Mouse (Mus musculus) urinary bladder, adult 18-20 months (tissue): ENCODE measurements around the gene Xirp1.
"Not testable (repeated sequence)": the region's sequence is repeated elsewhere in the genome, so short reads cannot be mapped to it uniquely, and the experiment has no call there.

Source experiments
- DNase-seq, 2 experiments: peaks; one replicate each; pipeline ENCODE4 v3.0.0; 2022; ENCODE audit warnings: low spot score in 2 of 2, mixed read lengths in 2 of 2

The Xirp1 gene

GRCm38 (mm10) chr9:120020285-120020890 lies 3.0 kb downstream of the Xirp1 start:
- peak in 1 of 2 experiments; percentile 54 for DNase-seq

DNA sequence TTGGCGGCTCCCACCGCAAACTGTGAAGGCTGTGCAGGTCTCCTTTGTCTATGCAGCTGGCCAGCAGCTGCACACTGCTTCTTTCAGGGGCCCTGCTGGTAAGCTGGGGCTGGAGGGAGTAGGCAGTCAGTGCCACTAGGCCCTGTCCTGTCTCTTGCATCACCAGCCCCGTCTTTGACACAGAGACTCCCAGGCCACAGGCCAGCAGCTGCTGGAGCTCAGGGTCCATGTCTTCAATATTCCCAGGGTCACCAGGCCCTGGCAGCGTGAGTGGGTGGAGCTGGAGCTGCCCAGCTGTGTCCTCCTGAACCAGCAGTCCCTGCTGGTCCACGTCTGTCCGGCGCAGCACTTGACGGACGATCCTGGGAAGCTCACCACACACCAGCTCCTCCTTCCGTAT lies 6.4 kb downstream of the Xirp1 start:
- DNase-seq = no peak

- DNase-seq = no peak
These were observed 8.6 kb downstream of the Xirp1 start for GRCm38 (mm10) chr9:120014828-120015227.

DNA sequence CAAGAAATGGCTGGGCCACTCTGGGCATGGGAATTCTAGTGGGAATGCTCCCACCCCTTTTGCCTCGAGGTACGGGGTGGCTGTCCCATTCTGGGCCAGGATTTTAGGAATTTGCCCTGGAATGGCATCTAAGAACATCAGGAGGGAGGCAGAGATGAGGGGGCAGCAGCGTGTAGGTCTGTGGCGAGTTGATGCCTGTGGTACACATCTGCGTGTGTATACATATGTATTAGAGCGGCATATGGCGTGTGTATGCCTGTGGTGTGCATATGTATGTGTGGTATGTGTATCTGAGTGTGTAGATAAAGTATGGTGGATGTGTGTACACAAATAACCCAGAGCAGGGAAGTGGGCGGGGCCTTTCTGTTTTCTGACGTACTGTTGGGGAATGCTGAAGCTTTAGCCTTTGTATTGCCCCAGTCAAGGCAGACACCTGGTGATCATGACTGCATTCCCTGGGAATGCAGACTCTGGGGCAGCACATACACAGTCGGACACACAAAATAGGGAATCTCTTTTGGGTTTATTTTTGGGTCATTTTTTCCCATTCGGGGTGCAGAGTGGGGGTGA lies 10.1 kb downstream of the Xirp1 start:
- no peak for DNase-seq

- no peak for DNase-seq
These were observed 10.6 kb downstream of the Xirp1 start for GRCm38 (mm10) chr9:120012781-120013180.

- not testable (repeated sequence) for DNase-seq
These were observed 11.2 kb downstream of the Xirp1 start for GRCm38 (mm10) chr9:120012161-120012560.

DNA sequence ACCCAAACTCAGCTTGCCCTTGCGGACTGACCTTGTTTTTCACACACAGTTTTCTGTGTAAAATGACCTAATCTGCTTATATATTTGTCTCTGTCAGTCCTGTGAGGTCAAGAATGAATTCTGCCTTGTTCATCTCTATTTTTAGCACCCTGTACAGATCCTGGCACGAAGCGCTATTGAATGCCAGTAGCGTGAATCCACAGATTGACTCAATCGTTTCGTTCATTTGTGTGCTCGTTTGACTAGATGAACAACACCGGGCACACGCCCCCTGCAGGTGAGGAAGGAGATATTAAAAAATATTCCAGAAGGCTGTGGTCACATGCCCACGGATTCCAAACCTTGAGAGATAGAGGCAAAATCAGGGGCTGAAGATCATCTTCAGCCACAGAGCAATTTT lies 11.9 kb downstream of the Xirp1 start:
- peak in 1 of 2 experiments; percentile 64 for DNase-seq

DNA sequence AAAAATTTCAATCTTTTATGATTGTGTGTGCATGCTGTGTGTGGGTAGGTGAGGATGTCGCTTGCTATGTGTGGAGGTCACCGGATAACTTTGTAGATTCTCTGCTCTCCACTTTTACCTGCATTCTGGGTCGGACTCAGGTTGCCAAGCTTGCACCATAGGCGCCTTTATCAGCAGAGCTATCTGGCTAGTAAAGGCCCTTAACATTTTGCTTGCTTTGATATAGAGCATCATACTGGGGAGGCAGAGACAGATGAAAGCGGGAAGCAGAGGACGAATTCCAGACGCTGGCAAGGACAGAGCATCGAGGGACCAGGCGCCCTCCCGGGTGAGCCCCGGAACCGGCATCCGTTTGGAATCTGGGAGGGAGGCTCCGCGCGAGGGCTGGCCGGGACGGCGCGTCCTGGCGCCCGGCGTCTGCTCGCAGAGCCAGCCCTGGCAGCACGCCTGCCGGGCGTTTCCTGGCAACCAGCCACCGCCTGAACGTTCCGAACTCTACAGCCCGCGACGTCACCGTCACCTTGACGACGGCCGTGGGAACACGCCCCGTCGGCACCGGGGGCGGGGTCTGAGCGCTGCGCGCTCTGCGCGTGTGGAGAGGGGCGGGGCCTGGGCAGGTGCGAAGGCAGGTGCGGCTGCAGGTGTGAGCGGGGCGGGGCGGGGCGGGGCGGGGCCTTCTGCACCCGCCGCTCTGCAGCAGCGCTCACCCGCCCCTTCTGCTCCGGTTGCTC lies 12.5 kb downstream of the Xirp1 start:
- DNase-seq = peak; percentile 98

- DNase-seq = no peak
These were observed 13.5 kb downstream of the Xirp1 start for GRCm38 (mm10) chr9:120009871-120010270.

- no peak for DNase-seq
These were observed 14.1 kb downstream of the Xirp1 start for GRCm38 (mm10) chr9:120009226-120009841.

GRCm38 (mm10) chr9:120007833-120008232 lies 15.6 kb downstream of the Xirp1 start:
- DNase-seq = no peak

GRCm38 (mm10) chr9:120005936-120006335 lies 17.5 kb downstream of the Xirp1 start:
- no peak for DNase-seq

DNA sequence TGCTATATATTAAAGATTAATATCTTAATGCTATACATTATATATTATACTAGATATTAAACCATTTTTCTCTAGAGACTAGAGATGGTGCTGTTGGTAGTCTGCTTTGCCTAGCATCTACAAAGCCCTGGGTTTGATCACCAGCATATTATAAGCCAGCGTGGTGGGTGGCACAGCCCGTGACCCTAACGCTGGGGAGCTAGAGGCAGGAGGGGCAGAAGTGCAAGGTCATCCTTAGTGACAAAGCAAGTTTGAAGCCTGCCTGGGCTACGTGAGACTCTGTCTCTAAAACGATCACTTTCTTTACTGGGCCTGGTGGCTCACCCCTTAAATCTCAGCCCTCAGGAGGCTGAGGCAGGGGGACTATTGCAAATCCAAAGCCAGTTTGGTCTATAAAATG lies 20.5 kb downstream of the Xirp1 start:
- DNase-seq = no peak

- peak; percentile 82 to 87 for DNase-seq
These were observed 21.3 kb downstream of the Xirp1 start for GRCm38 (mm10) chr9:120001945-120002725.

DNA sequence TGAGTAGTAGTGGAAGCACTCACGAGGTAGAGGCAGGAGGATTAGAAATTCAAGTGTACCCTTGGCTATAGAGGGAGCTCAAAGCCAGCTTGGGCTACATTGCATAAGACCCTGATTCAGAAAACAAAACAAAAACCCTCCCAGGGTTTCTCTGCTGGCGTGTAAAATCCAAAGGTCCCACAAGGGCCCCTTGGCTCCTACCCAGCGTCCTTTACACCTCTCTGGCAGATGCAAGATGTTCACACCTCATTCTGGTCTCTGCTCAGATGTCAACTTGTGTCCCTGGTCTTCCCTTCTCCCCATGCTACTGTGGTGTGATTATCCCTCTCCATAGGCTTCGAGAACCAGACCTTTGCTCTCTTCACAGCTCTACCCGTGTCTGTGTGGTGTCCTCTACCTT lies 22.6 kb downstream of the Xirp1 start:
- DNase-seq = no peak

DNA sequence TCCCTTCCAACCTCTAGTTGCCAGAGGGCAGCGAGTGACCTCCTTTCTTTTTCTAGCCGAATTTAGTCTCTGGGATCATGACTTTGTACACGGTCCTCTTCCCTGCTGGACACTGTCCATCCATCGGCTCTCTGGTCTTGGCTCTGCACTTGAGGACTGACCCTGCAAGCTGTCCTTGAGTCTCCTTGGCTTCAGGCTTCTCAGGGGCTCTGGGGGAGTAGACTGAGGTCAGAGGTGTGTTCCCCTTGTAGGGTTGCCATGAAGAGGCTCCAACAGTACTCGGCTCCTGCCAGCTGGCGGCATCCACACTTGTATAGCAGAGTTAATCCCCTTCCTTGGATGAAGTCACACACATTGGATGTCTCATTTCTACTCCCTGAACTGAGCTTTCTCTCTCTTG lies 23.8 kb downstream of the Xirp1 start:
- no peak for DNase-seq

- DNase-seq = no peak
These were observed 24.6 kb downstream of the Xirp1 start for GRCm38 (mm10) chr9:119998776-119999175.

DNA sequence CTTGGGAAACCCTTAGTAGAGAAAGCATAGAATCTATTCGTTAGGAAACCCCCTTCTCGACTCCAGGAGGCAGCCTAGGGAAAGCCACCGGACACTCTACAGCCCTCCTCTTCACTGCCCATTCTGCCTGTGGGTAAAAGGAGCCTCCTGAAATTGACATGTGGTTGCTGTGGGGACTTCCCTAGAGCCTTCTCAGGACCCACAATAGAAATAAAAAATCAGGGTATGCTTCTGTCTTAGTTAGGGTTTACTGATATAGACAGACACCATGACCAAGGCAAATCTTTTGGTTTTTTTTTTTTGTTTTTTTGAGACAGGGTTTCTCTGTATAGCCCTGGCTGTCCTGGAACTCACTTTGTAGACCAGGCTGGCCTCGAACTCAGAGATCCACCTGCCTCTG lies 27.3 kb downstream of the Xirp1 start:
- DNase-seq = no peak

GRCm38 (mm10) chr9:119994207-119994606 lies 29.2 kb downstream of the Xirp1 start:
- DNase-seq = no peak

GRCm38 (mm10) chr9:119993092-119993844 lies 30.1 kb downstream of the Xirp1 start:
- DNase-seq = no peak

- DNase-seq = no peak
These were observed 32.1 kb downstream of the Xirp1 start for GRCm38 (mm10) chr9:119991310-119991709.
